Mouse (Mus musculus): ENCODE measurements at regions not wholly inside any gene's neighbourhood (a gene's known extent, or its start where the extent isn't known, plus 50 kb on each side); places are given as distances from the start of the nearest gene placed in this dataset.
A peak's percentile ranks its signal among the peaks of the same experiment; 100 is the strongest.

- peaks cover 51% of the 10 kb centered on the region for H3K9me3 ChIP-seq (replicated peaks)
- 74% methylated on average over 3 of the region's 3 CpGs for WGBS
- ATAC-seq (ENCODE audit: low FRiP score): 0 out of 2 replicates have a peak, but pooled peaks have one; percentile 46
- H3K4me3 ChIP-seq (replicated peaks): no peak overlapping the region
- no peaks in the 10 kb centered on the region for H3K27me3 ChIP-seq (replicated peaks)
- no peaks in the 10 kb centered on the region for H3K36me3 ChIP-seq
- H3K27ac ChIP-seq (replicated peaks): no peak overlapping the region
- no peak overlapping the region for H3K4me2 ChIP-seq
- H3K9ac ChIP-seq (replicated peaks): no peak overlapping the region
- H3K4me1 ChIP-seq: no peaks in the 10 kb centered on the region
These were observed 359.3 kb upstream of the Olfr161 start for GRCm38 (mm10) chr16:3231566-3231965.

DNA sequence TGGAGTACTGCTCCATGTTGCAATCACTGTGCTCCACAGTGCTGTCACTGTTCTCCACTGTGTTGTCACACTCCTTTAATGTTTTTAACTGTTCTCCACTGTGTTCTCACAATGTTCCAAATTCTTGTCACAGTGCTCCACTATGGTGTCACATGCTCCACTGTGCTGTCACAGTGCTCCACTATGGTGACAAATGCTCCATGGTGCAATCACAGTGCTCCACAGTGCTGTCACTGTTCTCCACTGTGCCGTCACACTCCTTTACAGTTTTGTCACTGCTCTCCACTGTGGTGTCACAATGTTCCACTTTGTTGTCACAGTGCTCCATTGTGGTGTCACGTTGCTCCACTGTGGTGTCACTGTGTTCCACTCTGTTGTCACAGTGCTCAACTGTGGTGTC lies 358.2 kb upstream of the Olfr161 start:
- WGBS: 45% methylated on average over 2 of the region's 2 CpGs
- Histone ChIP-seq H3K27ac (replicated peaks) (no peak overlapping the region), H3K36me3 (no peaks in the 10 kb centered on the region), H3K4me1 (no peaks in the 10 kb centered on the region), H3K27me3 (replicated peaks) (no peaks in the 10 kb centered on the region), H3K9ac (replicated peaks) (no peak overlapping the region), H3K4me3 (replicated peaks) (no peak overlapping the region), H3K4me2 (no peak overlapping the region), H3K9me3 (replicated peaks) (peaks cover 57% of the 10 kb centered on the region)
- ATAC-seq (ENCODE audit: low FRiP score): no peak; the same call in 1 of the 2 replicates

- no peaks in the 10 kb centered on the region for H3K36me3 ChIP-seq
- no peak overlapping the region for H3K4me3 ChIP-seq (replicated peaks)
- WGBS: 51% methylated on average over 2 of the region's 2 CpGs
- ATAC-seq (ENCODE audit: low FRiP score): peak; percentile 46; the same call in 1 of the 2 replicates
- H3K9me3 ChIP-seq (replicated peaks): peaks cover 68% of the 10 kb centered on the region
- no peaks in the 10 kb centered on the region for H3K27me3 ChIP-seq (replicated peaks)
- no peak overlapping the region for H3K27ac ChIP-seq (replicated peaks)
- H3K4me1 ChIP-seq: no peaks in the 10 kb centered on the region
- no peak overlapping the region for H3K4me2 ChIP-seq
- H3K9ac ChIP-seq (replicated peaks): no peak overlapping the region
These were observed 356.8 kb upstream of the Olfr161 start for GRCm38 (mm10) chr16:3234063-3234462.

- H3K4me3 ChIP-seq (replicated peaks): no peak overlapping the region
- peaks cover 64% of the 10 kb centered on the region for H3K9me3 ChIP-seq (replicated peaks)
- H3K4me2 ChIP-seq: no peak overlapping the region
- H3K4me1 ChIP-seq: no peaks in the 10 kb centered on the region
- ATAC-seq (ENCODE audit: low FRiP score): 0 out of 2 replicates have a peak, but pooled peaks have one; percentile 33
- H3K27me3 ChIP-seq (replicated peaks): no peaks in the 10 kb centered on the region
- no peak overlapping the region for H3K27ac ChIP-seq (replicated peaks)
- H3K9ac ChIP-seq (replicated peaks): no peak overlapping the region
- WGBS: 68% methylated on average over 5 of the region's 5 CpGs
- peaks cover 3% of the 10 kb centered on the region; the same call in 1 of the 2 replicates for H3K36me3 ChIP-seq
These were observed 349.7 kb upstream of the Olfr161 start for GRCm38 (mm10) chr16:3240982-3241719.

- no peaks in the 10 kb centered on the region for H3K27me3 ChIP-seq (replicated peaks)
- no peak overlapping the region for H3K27ac ChIP-seq (replicated peaks)
- H3K9me3 ChIP-seq (replicated peaks): peaks cover 60% of the 10 kb centered on the region
- WGBS: 69% methylated on average over 1 of the region's 1 CpGs
- H3K36me3 ChIP-seq: peaks cover 3% of the 10 kb centered on the region; the same call in 1 of the 2 replicates
- no peak for ATAC-seq (ENCODE audit: low FRiP score)
- H3K4me2 ChIP-seq: no peak overlapping the region
- no peak overlapping the region for H3K9ac ChIP-seq (replicated peaks)
- no peak overlapping the region for H3K4me3 ChIP-seq (replicated peaks)
- no peaks in the 10 kb centered on the region for H3K4me1 ChIP-seq
These were observed 348.9 kb upstream of the Olfr161 start for GRCm38 (mm10) chr16:3241939-3242338.

DNA sequence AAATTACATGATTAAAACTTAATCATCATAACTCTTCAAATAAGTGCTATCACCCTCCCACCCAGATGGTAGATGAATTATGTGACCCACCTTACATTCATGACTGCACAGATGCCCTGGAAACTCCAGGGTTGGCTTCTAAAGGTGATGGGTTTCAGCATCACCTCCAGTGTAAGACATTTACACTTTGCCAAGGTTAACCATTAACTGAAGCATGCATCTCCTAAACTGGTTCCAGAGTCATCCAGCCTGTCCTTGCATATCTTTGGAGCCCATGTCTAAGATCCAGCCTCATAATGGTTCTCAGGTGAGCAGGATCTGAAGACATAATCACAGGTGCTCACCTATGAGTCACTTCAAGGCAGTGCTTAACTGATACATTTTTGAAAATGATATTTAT lies 344.4 kb upstream of the Olfr161 start:
- H3K4me1 ChIP-seq: no peaks in the 10 kb centered on the region
- H3K9ac ChIP-seq (replicated peaks): no peak overlapping the region
- H3K27me3 ChIP-seq (replicated peaks): no peaks in the 10 kb centered on the region
- H3K36me3 ChIP-seq: no peaks in the 10 kb centered on the region
- no peak overlapping the region for H3K4me2 ChIP-seq
- H3K27ac ChIP-seq (replicated peaks): no peak overlapping the region
- ATAC-seq (ENCODE audit: low FRiP score): peak; percentile 46; the same call in 1 of the 2 replicates
- H3K9me3 ChIP-seq (replicated peaks): peaks cover 32% of the 10 kb centered on the region
- H3K4me3 ChIP-seq (replicated peaks): no peak overlapping the region

DNA sequence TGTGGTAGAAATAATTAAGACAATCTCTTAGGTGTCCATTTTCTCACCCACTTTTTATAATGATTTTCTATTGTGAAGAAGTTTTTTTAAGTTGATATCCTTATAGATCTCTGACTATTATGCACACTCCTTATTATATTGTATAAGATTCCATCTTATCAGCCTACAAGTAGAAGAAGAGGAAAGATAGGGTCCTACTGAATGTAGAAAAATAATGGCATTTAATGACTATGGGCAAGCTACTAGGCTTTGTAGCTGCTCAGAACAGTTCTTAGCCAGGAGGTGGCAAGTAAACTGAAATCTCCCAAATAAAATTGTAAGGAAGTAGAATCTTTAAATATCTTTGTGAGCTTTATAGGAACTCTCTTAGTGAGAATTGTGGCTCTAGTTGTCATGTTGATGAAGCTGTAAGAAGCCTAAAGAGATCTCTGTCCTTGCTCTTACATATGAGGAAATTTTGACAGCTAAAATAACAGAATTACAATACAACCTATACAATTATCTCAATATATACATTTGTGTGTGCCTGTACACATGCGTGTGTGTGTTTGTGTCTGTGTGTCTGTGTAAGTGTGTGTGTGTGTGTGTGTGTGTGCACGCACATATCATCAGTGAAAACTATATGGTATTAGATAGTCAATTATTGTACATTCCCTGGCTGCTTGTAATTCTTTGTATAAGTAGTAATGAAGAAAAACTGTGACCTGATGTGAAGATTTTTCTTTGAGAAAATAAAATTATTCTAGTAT lies 343.7 kb upstream of the Olfr161 start:
- WGBS: 44% methylated on average over 2 of the region's 2 CpGs
- Histone ChIP-seq H3K27me3 (replicated peaks) (no peaks in the 10 kb centered on the region), H3K4me2 (no peak overlapping the region), H3K9me3 (replicated peaks) (peaks cover 24% of the 10 kb centered on the region), H3K36me3 (no peaks in the 10 kb centered on the region), H3K9ac (replicated peaks) (no peak overlapping the region), H3K4me1 (no peaks in the 10 kb centered on the region), H3K27ac (replicated peaks) (no peak overlapping the region), H3K4me3 (replicated peaks) (no peak overlapping the region)
- no peak for ATAC-seq (ENCODE audit: low FRiP score)

DNA sequence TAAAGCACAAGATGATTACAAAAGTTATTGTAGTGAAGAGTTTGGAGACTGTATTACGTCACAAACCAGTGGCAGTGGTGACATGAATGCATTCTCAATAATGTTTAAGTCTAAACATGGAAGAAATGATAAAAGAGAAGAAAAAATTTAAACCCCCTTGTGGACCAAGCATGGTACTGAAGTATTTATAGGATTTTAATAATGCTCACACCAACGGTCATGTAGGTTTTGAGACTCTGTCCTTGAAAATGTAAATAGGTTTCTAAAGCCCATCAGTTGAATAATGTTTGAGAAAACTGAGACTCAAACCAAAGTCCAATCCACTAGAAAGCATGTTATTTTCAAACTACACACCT lies 343.1 kb upstream of the Olfr161 start:
- no peak overlapping the region for H3K27ac ChIP-seq (replicated peaks)
- WGBS: 53% methylated on average over 2 of the region's 2 CpGs
- H3K27me3 ChIP-seq (replicated peaks): no peaks in the 10 kb centered on the region
- H3K4me2 ChIP-seq: no peak overlapping the region
- no peak overlapping the region for H3K4me3 ChIP-seq (replicated peaks)
- no peak overlapping the region for H3K9ac ChIP-seq (replicated peaks)
- H3K9me3 ChIP-seq (replicated peaks): peaks cover 23% of the 10 kb centered on the region
- no peak for ATAC-seq (ENCODE audit: low FRiP score)
- no peaks in the 10 kb centered on the region for H3K4me1 ChIP-seq
- no peaks in the 10 kb centered on the region for H3K36me3 ChIP-seq

DNA sequence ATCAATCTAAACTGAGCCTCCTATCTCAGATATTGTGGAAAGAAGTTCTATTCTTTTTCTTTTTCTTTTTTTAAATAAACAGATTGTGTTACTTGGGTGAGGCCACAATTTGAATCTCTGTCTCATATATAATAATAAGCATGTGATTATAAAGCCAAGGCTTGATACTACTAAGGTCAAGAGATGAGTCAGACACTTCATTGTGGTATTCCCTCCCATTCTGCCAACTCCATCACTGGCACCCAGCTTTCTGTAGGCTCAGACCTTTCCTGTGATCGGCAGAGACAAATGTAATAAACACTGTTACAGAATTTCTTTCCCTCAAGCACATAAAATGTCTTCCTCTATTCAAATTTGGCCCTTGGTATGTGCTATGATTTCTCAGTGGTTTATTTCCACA lies 337.0 kb upstream of the Olfr161 start:
- no peak overlapping the region for H3K27ac ChIP-seq (replicated peaks)
- no peaks in the 10 kb centered on the region for H3K4me1 ChIP-seq
- peaks cover 33% of the 10 kb centered on the region for H3K9me3 ChIP-seq (replicated peaks)
- 40% methylated on average over 1 of the region's 1 CpGs for WGBS
- no peak overlapping the region for H3K9ac ChIP-seq (replicated peaks)
- no peak overlapping the region for H3K4me3 ChIP-seq (replicated peaks)
- no peaks in the 10 kb centered on the region for H3K36me3 ChIP-seq
- no peaks in the 10 kb centered on the region for H3K27me3 ChIP-seq (replicated peaks)
- no peak overlapping the region for H3K4me2 ChIP-seq
- ATAC-seq (ENCODE audit: low FRiP score): no peak; the same call in 1 of the 2 replicates

- Histone ChIP-seq H3K36me3 (no peaks in the 10 kb centered on the region), H3K9me3 (replicated peaks) (peaks cover 40% of the 10 kb centered on the region), H3K4me1 (no peaks in the 10 kb centered on the region), H3K27ac (replicated peaks) (no peak overlapping the region), H3K27me3 (replicated peaks) (no peaks in the 10 kb centered on the region), H3K9ac (replicated peaks) (no peak overlapping the region), H3K4me2 (no peak overlapping the region), H3K4me3 (replicated peaks) (no peak overlapping the region)
- no peak for ATAC-seq (ENCODE audit: low FRiP score)
These were observed 334.8 kb upstream of the Olfr161 start for GRCm38 (mm10) chr16:3256051-3256450.

DNA sequence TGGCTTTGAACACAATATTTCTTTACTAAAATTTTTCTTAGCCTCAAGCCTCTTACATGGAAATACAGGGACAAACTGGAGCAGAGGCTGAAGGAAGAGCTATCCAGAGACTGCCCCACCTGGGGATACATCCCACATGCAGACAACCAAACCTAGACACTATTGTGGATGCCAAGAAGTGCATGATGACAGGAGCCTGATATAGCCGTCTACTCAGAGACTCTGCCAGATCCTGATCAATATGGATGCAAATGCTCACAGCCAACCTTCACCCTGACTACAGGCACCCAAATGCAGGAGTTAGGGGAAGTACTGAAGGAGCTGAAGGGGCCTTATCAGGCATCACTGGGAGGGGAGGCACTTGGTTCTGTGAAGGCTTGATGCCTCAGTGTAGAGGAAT lies 325.5 kb upstream of the Olfr161 start:
- 90% methylated on average over 1 of the region's 1 CpGs for WGBS
- Histone ChIP-seq H3K27ac (replicated peaks) (no peak overlapping the region), H3K9ac (replicated peaks) (no peak overlapping the region), H3K36me3 (no peaks in the 10 kb centered on the region), H3K9me3 (replicated peaks) (peaks cover 55% of the 10 kb centered on the region), H3K27me3 (replicated peaks) (no peaks in the 10 kb centered on the region), H3K4me2 (no peak overlapping the region), H3K4me1 (no peaks in the 10 kb centered on the region), H3K4me3 (replicated peaks) (no peak overlapping the region)
- ATAC-seq (ENCODE audit: low FRiP score): no peak

- no peak overlapping the region for H3K9ac ChIP-seq (replicated peaks)
- peaks cover 64% of the 10 kb centered on the region for H3K9me3 ChIP-seq (replicated peaks)
- 54% methylated on average over 2 of the region's 2 CpGs for WGBS
- H3K36me3 ChIP-seq: no peaks in the 10 kb centered on the region
- H3K27ac ChIP-seq (replicated peaks): no peak overlapping the region
- H3K4me3 ChIP-seq (replicated peaks): no peak overlapping the region
- H3K27me3 ChIP-seq (replicated peaks): no peaks in the 10 kb centered on the region
- ATAC-seq (ENCODE audit: low FRiP score): no peak
- no peaks in the 10 kb centered on the region for H3K4me1 ChIP-seq
- H3K4me2 ChIP-seq: no peak overlapping the region
These were observed 318.9 kb upstream of the Olfr161 start for GRCm38 (mm10) chr16:3271819-3272490.
